Mouse (Mus musculus) left cerebral cortex, postnatal 14 days (tissue): ENCODE measurements at regions not wholly inside any gene's neighbourhood (a gene's known extent, or its start where the extent isn't known, plus 50 kb on each side); places are given as distances from the start of the nearest gene placed in this dataset.

Source experiments
- DNase-seq, 2 experiments: peaks; one replicate each; pipeline ENCODE4 v3.0.0; 2021 to 2022; ENCODE audit warnings: low spot score in 2 of 2, mixed read lengths in 1 of 2
- intact Hi-C: fragments of 180-260 bp; cut with DNase I; formaldehyde crosslinking; loops from one replicate; pipeline ENCODE4 v1.15.1; 2025

- intact Hi-C loops, result no loop called here
- DNase-seq, result no peak
These were observed 542.8 kb upstream of the Sox9 start for GRCm38 (mm10) chr11:112238960-112239884.

DNA sequence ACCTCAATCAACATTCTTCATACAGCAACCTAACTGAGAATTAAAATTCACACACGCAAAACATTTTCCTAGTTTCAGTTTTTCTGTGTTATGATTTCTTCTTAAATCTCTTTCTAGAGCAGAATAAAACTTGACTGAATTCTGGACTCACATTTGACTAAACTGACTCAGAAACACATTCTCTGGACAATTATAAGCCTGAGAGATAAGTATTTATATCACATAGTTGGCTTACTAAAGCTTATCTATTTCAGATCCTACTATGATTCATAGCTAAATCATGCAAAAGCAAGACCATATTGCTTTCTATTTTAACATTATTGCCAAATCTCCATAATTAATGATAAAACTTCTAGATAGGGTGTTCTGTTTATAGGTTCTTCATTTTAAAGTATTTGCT, 529.5 kb upstream of the Sox9 start:
- intact Hi-C loops, result no loop called here

GRCm38 (mm10) chr11:112253061-112253460, 529.0 kb upstream of the Sox9 start:
- no peak for DNase-seq
- intact Hi-C loops, result no loop called here

More for the DNA sequence above, 529.5 kb upstream of the Sox9 start:
- no peak for DNase-seq

- no peak for DNase-seq
- intact Hi-C loops, result no loop called here
These were observed 525.7 kb upstream of the Sox9 start for GRCm38 (mm10) chr11:112256326-112256725.

DNA sequence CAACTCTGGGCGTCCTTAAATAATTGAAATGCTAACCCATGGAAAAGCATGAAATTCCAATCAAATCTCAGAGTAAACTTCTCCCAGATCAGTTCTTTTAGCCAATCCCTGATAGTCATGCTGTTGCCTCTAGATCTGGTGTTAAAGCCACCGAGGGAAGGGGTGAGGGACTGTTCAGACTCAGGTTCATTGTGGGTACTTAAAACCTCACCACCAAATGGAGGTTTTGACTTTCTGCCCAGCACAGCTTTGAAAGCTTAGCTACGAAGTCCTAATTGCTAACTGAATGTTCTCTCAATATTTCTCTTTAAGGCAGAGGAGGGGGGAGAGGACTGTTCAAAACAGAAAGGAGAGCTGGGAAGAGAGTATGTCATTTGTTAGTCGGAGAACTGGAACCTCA, 517.9 kb upstream of the Sox9 start:
- no peak for DNase-seq
- intact Hi-C loops, result no loop called here

DNA sequence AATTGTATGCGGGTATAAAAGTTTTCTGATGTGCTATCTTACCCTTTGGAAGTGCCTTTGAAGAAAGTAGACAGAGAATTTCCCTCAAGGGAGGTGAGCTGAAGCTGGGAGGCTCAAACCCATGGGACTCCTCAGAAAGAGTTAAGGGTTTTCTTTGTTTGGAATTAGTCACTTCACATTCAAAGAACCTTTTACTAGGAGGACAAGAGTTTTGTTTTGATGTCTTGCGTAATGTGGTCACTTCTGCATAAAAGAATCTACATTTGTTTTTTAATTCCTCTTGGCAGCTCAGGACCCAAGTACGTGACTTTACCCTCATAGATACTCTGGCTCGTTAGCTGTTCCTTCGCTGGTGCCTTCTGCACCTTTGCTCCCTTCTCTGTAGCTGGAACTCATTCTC, 511.1 kb upstream of the Sox9 start:
- DNase-seq, result no peak
- intact Hi-C loops, result no loop called here

GRCm38 (mm10) chr11:112278566-112278965, 503.5 kb upstream of the Sox9 start:
- no peak for DNase-seq
- intact Hi-C loops, result no loop called here

GRCm38 (mm10) chr11:112282911-112283310, 499.1 kb upstream of the Sox9 start:
- no peak for DNase-seq
- intact Hi-C loops, result no loop called here

DNA sequence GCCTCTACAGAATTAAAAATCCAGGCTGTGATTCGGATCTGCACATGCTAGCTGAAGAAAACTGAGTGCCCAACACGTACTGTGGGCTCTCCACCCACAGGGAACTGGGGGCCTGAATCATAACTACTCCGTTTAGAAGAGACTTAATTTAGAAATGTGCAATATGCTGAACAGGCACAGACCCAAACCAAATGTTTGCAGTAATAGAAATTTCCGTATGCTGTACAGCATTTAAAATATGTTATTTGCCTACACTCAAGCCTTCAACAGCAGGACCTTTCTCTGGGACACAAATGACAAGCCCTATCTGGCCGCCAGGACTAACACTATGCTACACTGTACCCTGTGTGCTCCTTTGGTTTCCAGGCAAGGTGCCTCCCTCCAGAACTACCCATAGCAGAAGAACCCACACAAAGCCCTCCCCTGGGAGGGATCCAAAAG, 483.1 kb upstream of the Sox9 start:
- intact Hi-C loops, result loop anchor here (10.0 kb wide), 1 partner anchor 166 kb away; no protein-coding TSS in a partner anchor
- DNase-seq, result peak; percentile 39 to 57

GRCm38 (mm10) chr11:112303091-112303490, 478.9 kb upstream of the Sox9 start:
- no peak for DNase-seq
- intact Hi-C loops, result no loop called here

- intact Hi-C loops, result no loop called here
- DNase-seq, result no peak
These were observed 456.2 kb upstream of the Sox9 start for GRCm38 (mm10) chr11:112325850-112326249.

DNA sequence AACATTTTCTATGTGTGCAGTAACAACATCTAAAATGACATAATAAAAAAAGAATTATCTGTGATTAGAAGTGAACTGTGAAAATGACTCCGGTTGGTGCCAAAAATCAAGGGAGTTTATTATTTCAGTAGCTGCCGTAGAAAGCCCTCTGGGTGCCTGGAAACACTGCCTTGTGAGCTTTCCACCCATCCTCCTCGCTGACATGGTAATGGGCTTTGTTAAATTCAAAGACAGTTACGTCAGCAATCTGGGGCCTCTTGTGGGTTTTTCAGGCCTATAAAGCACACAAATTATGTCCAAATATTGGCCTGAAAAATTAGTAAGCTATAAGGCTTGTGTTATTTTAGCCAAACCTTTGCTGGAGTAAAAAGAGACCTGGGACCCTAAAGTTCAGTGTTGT, 454.4 kb upstream of the Sox9 start:
- intact Hi-C loops, result no loop called here

DNA sequence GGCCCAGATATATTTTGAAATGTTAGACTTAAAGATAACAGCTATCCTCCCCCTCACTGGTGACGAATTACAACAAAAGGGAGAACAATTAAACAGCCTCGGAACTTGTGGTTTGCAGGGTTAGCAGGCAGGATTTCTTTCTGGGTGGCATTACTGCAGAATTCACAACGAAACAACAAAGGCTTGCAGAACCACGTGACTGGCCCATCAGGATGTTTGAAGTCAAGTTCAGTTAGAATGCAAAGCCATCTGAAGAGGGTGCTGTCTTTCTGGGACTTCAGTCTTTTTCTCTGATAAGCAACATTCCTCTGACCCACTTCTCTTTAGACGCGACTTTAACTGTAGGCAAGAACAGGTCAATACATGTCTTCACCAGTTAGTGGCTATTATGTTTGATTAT, 436.9 kb upstream of the Sox9 start:
- intact Hi-C loops, result no loop called here
- DNase-seq, result no peak

More for the DNA sequence above, 454.4 kb upstream of the Sox9 start:
- no peak for DNase-seq

DNA sequence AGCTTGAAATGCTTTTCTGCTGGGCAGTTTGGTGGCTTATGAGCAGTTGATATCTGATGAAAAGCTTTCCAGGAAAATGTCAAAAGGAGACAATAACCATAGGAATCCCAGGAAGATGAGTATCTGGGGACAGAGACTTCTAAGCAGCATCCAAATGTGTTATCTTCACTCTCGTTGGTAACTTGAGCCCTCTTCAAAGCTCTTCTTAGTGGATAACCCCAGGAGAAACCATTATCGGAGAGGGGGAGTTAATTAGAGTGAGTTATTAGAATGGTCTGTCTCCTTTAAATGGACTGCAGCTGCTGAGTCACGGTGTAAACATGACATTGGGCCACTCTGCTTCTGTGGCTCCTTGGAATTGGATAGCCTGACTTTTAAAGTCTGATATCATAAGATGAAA, 436.4 kb upstream of the Sox9 start:
- intact Hi-C loops, result no loop called here
- no peak for DNase-seq

DNA sequence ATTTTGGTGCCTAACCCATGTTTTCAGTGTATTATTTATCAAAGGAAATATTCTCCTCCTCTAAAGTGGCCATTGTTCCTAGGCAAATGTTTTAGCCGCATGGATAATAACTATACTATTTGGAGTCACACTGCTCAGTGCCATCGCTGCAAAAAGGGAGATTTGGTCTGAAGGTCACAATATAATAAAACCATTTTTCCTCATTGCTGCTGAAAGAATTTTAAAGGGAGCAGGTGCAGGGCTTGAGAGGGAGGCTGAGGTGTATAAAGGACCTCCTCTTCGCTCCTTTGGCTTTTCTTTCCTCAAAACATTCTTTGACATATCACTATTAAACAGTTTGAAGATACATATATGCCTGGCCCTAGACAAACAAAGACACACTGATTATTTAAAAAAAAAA, 435.9 kb upstream of the Sox9 start:
- DNase-seq, result no peak
- intact Hi-C loops, result no loop called here

GRCm38 (mm10) chr11:112346532-112346931, 435.5 kb upstream of the Sox9 start:
- DNase-seq, result no peak
- intact Hi-C loops, result no loop called here

GRCm38 (mm10) chr11:112355311-112355710, 426.7 kb upstream of the Sox9 start:
- no peak for DNase-seq
- intact Hi-C loops, result no loop called here

DNA sequence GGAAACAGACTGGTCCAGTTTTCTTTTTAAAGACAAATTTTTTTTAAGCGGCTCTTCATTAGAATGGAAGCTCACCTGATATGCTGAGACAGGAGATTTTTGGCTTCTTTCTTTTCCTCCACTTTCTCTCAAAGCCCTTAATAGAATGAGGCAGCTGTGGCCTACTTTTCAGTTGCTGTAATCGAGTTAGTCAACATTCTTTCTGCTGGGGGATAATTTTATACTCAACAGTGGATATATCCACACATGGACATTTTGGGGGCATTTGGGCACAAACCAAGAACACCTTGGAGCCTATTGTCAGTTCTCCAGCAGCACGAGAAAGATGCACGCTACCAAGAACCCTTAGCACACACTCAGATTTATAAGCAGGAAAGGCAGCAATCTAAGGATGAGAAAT, 415.3 kb upstream of the Sox9 start:
- DNase-seq, result peak in 1 of 2 experiments; percentile 11

DNA sequence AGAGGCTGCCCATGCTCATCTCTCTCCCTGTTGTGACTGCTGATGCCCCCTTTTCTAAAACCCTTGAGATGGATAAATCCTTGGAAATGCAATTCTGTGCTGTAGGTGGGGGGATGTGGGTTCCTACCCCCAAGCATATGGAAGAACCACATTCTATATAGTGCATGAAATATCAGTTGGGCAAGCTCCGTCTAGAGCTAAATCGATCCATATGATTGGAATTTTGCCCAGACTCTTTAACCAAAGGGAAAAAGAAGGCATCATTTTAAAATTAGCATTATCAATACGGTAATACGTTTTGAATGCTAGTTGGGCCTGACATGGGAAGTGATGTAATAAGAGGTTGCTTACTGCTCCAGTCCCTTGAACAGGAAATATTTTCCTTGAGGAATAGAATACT, 411.1 kb upstream of the Sox9 start:
- no peak for DNase-seq
- intact Hi-C loops, result no loop called here

More for the DNA sequence above, 415.3 kb upstream of the Sox9 start:
- intact Hi-C loops, result no loop called here

DNA sequence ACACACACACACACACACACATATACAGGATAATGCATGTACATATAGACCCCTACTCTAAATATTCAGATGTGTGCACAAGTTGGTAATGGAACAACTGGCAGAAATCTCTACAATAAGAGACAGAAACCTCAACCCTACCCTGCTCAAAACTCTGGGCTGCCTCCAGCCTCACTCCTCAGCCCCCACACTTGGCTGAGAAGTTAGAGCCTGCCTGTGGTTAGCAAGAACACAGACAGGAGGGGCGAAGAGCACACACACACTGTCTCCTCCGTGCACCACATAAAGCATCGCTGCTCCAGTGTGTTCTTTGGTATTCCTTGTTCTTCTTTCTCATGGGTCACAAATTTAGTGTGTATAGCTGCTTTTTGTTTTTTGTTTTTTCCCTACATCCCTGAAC, 382.0 kb upstream of the Sox9 start:
- peak in 1 of 2 experiments; percentile 3 for DNase-seq
- intact Hi-C loops, result no loop called here

DNA sequence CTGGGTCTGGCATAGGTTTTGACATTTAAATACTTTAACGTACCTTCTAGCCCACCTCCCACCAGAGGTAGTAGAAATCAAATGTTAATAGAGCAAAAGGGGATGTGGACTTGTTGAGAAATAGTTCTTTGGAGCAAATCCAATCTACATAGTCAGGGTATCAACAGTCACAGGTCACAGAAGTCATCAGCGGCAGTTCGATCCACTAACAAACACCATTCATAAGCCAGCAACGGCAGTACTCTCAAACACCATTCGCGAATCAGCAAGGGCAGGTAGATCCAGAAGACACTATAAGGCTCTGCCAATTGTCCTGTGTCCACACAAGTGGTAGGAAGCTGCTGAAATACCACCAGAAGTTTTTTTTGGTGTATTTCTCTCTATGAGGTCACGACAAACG, 374.3 kb upstream of the Sox9 start:
- intact Hi-C loops, result no loop called here
- DNase-seq, result no peak
